Mouse (Mus musculus): ENCODE data around the gene Gm21988.

The Gm21988 gene

GRCm38 (mm10) chr11:70216103-70216502 is 23.5 kb downstream of the Gm21988 start:
- no peak for DNase-seq (ENCODE audit: low read depth)

GRCm38 (mm10) chr11:70215301-70215700 is 24.3 kb downstream of the Gm21988 start:
- no peak for DNase-seq (ENCODE audit: low read depth)

GRCm38 (mm10) chr11:70214856-70215209 is 24.8 kb downstream of the Gm21988 start:
- no peak for DNase-seq (ENCODE audit: low read depth)

GRCm38 (mm10) chr11:70214191-70214855 is 25.3 kb downstream of the Gm21988 start:
- DNase-seq (ENCODE audit: low read depth), result no peak

GRCm38 (mm10) chr11:70213736-70214135 is 25.9 kb downstream of the Gm21988 start:
- DNase-seq (ENCODE audit: low read depth), result no peak

GRCm38 (mm10) chr11:70212896-70213295 is 26.7 kb downstream of the Gm21988 start:
- DNase-seq (ENCODE audit: low read depth), result peak; percentile 74

GRCm38 (mm10) chr11:70212423-70212822 is 27.2 kb downstream of the Gm21988 start, which contains the start of gene Slc16a11:
Gene Slc16a11, plus strand, starts transcription at chr11:70212752.
- no peak for DNase-seq (ENCODE audit: low read depth)

GRCm38 (mm10) chr11:70211972-70212371 is 27.7 kb downstream of the Gm21988 start:
- no peak for DNase-seq (ENCODE audit: low read depth)

- DNase-seq (ENCODE audit: low read depth), result no peak
Observed at GRCm38 (mm10) chr11:70210681-70211080, 28.9 kb downstream of the Gm21988 start.

- DNase-seq (ENCODE audit: low read depth), result no peak
Observed at GRCm38 (mm10) chr11:70208778-70209388, 30.7 kb downstream of the Gm21988 start.

GRCm38 (mm10) chr11:70207283-70207682 is 32.3 kb downstream of the Gm21988 start:
- no peak for DNase-seq (ENCODE audit: low read depth)

GRCm38 (mm10) chr11:70206801-70207200 is 32.8 kb downstream of the Gm21988 start:
- DNase-seq (ENCODE audit: low read depth), result no peak

- peak; percentile 75 for DNase-seq (ENCODE audit: low read depth)
Observed at GRCm38 (mm10) chr11:70201691-70202090, 37.9 kb downstream of the Gm21988 start.

- no peak for DNase-seq (ENCODE audit: low read depth)
Observed at GRCm38 (mm10) chr11:70200036-70200608, 39.5 kb downstream of the Gm21988 start.

- no peak for DNase-seq (ENCODE audit: low read depth)
Observed at GRCm38 (mm10) chr11:70199107-70199506, 40.5 kb downstream of the Gm21988 start.

GRCm38 (mm10) chr11:70198332-70198731 is 41.3 kb downstream of the Gm21988 start:
- DNase-seq (ENCODE audit: low read depth), result no peak

GRCm38 (mm10) chr11:70193354-70194285 is 46.0 kb downstream of the Gm21988 start:
- DNase-seq (ENCODE audit: low read depth), result no peak

GRCm38 (mm10) chr11:70192157-70192556 is 47.5 kb downstream of the Gm21988 start:
- DNase-seq (ENCODE audit: low read depth), result no peak

- no peak for DNase-seq (ENCODE audit: low read depth)
Observed at GRCm38 (mm10) chr11:70191188-70191587, 48.4 kb downstream of the Gm21988 start.

GRCm38 (mm10) chr11:70189319-70190134 is 50.1 kb downstream of the Gm21988 start:
- no peak for DNase-seq (ENCODE audit: low read depth)
